Mouse (Mus musculus) spleen, adult 2 months (tissue): ENCODE results near the gene Cdiptos. TPM values are rescaled to one million over a fixed set of nuclear protein-coding genes. Genes with fewer than 3 reads are reported as not detected.

Experiments
- DNase-seq, 2 experiments: peaks; one replicate each; pipeline versions ENCODE4 v3.0.0 to v3.0.0-alpha.2; 2012 to 2021; ENCODE audit warnings: low spot score in 2 of 2, low read depth in 1 of 2
- H3K27ac ChIP-seq: fragments of 200-500 bp; 2 replicates; pipeline ENCODE4 v1.5.1; 2012; ENCODE audit warnings: low read length, inconsistent platforms; ENCODE audit not compliant: insufficient read depth
- H3K27me3 ChIP-seq: fragments of 200-500 bp; 2 replicates; pipeline ENCODE4 v1.6.1; 2012; ENCODE audit warnings: mild to moderate bottlenecking, moderate library complexity, low read length, inconsistent platforms; ENCODE audit not compliant: control insufficient read depth, insufficient read depth
- H3K36me3 ChIP-seq: fragments of 200-500 bp; 2 replicates; pipeline ENCODE4 v1.6.1; 2012; ENCODE audit warnings: mild to moderate bottlenecking, low read length, inconsistent platforms; ENCODE audit not compliant: control insufficient read depth, insufficient read depth
- H3K4me1 ChIP-seq: fragments of 200-500 bp; 2 replicates; pipeline ENCODE4 v1.6.1; 2011; ENCODE audit warnings: inconsistent platforms; ENCODE audit not compliant: control insufficient read depth, insufficient read depth, insufficient read length
- H3K4me3 ChIP-seq: fragments of 200-500 bp; 2 replicates; pipeline ENCODE4 v1.5.1; 2011; ENCODE audit warnings: mild to moderate bottlenecking, inconsistent platforms; ENCODE audit not compliant: insufficient read depth, insufficient read length; ENCODE audit errors: extremely low read depth
- CTCF ChIP-seq: fragments of 200-500 bp; IDR thresholded peaks from 2 replicates; pipeline ENCODE4 v1.5.1; 2011; ENCODE audit warnings: mild to moderate bottlenecking, inconsistent platforms; ENCODE audit not compliant: insufficient read depth, insufficient read length, insufficient replicate concordance; ENCODE audit errors: extremely low read depth
- POLR2A ChIP-seq: fragments of 200-500 bp; IDR thresholded peaks from 2 replicates; pipeline ENCODE4 v1.6.1; 2011; ENCODE audit warnings: low read depth, low read length, inconsistent platforms
- WGBS: fragments of 180-500 bp; shearing (Covaris S2); methylation state at CpG from one replicate; pipeline ENCODE4 v1.1.7; 2018; 5-methylcytosine and 5-hydroxymethylcytosine counted together
- polyA plus RNA-seq: library from polyadenylated mRNA; depleted of rRNA; stranded (reverse); fragments of >200 nt; gene quantifications from 2 replicates; pipeline ENCODE4 v1.2.3, GENCODE M21; 2012; rRNA removed

Cdiptos gene
- polyA plus RNA-seq, 1 experiment = 0.71 TPM

GRCm38 (mm10) chr7:126932652-126933051, 43.2 kb downstream of the Cdiptos start:
- Histone ChIP-seq H3K4me1 (peaks cover 4% of the 10 kb centered on the region; the same call in 1 of the 2 replicates), H3K4me3 (no peak overlapping the region), H3K27me3 (no peaks in the 10 kb centered on the region), H3K36me3 (peaks cover 18% of the 10 kb centered on the region), H3K27ac (no peak overlapping the region)
- DNase-seq = no peak
- TF ChIP-seq CTCF = no peak
- TF ChIP-seq POLR2A = no peak
- 94% methylated on average over 2 of the region's 2 CpGs for WGBS

GRCm38 (mm10) chr7:126929046-126929445, 46.9 kb downstream of the Cdiptos start:
- under 1% methylated on average over 27 of the region's 27 CpGs for WGBS
- no peaks in the 10 kb centered on the region for H3K27me3 ChIP-seq
- peaks cover 10% of the 10 kb centered on the region for H3K36me3 ChIP-seq
- H3K4me1 ChIP-seq = peaks cover 4% of the 10 kb centered on the region; the same call in 1 of the 2 replicates
- no peak for DNase-seq
- no peak overlapping the region for H3K27ac ChIP-seq
- TF ChIP-seq POLR2A (no peak), CTCF (no peak)
- H3K4me3 ChIP-seq = peak overlapping the region; percentile 76

- Histone ChIP-seq H3K4me1 (peaks cover 4% of the 10 kb centered on the region; the same call in 1 of the 2 replicates), H3K36me3 (peaks cover 10% of the 10 kb centered on the region), H3K4me3 (peak within 1 kb of the TSS; percentile 76), H3K27ac (peak within 1 kb of the TSS; percentile 51; the same call in 1 of the 2 replicates), H3K27me3 (no peaks in the 10 kb centered on the region)
- WGBS = 2% methylated on average over 56 of the region's 56 CpGs
- peak; percentile 70 for TF ChIP-seq POLR2A
- TF ChIP-seq CTCF = no peak
- DNase-seq = peak; percentile 81 to 94
Measured at GRCm38 (mm10) chr7:126928384-126929037, 47.4 kb downstream of the Cdiptos start, which contains the start of gene Kctd13. TSS of gene Kctd13 (plus strand) at chr7:126928879.

- DNase-seq = no peak
- H3K27me3 ChIP-seq = no peaks in the 10 kb centered on the region
- TF ChIP-seq CTCF = no peak
- no peak for TF ChIP-seq POLR2A
- no peak overlapping the region for H3K4me3 ChIP-seq
- no peak overlapping the region for H3K27ac ChIP-seq
- peaks cover 4% of the 10 kb centered on the region; the same call in 1 of the 2 replicates for H3K4me1 ChIP-seq
- 50% methylated on average over 3 of the region's 3 CpGs for WGBS
- H3K36me3 ChIP-seq = peaks cover 5% of the 10 kb centered on the region; the same call in 1 of the 2 replicates
Measured at GRCm38 (mm10) chr7:126926299-126926698, 49.6 kb downstream of the Cdiptos start.

GRCm38 (mm10) chr7:126923999-126924398, 51.9 kb downstream of the Cdiptos start:
- H3K27me3 ChIP-seq = no peaks in the 10 kb centered on the region
- H3K36me3 ChIP-seq = no peaks in the 10 kb centered on the region
- no peaks in the 10 kb centered on the region for H3K4me1 ChIP-seq
- no peak overlapping the region for H3K4me3 ChIP-seq
- TF ChIP-seq POLR2A (no peak), CTCF (no peak)
- DNase-seq = no peak
- 78% methylated on average over 5 of the region's 5 CpGs for WGBS
- H3K27ac ChIP-seq = no peak overlapping the region

- 83% methylated on average over 5 of the region's 5 CpGs for WGBS
- no peak within 1 kb of the TSS for H3K27ac ChIP-seq
- TF ChIP-seq CTCF (no peak), POLR2A (no peak)
Measured at GRCm38 (mm10) chr7:126922624-126923060, 53.3 kb downstream of the Cdiptos start, which contains the start of gene Tmem219. TSS of gene Tmem219 (minus strand) at chr7:126922917.

More at GRCm38 (mm10) chr7:126922624-126923060, 53.3 kb downstream of the Cdiptos start, which contains the start of gene Tmem219:
- no peaks in the 10 kb centered on the region for H3K36me3 ChIP-seq
- DNase-seq = no peak
- H3K27me3 ChIP-seq = no peaks in the 10 kb centered on the region
- H3K4me3 ChIP-seq = no peak within 1 kb of the TSS
- no peaks in the 10 kb centered on the region for H3K4me1 ChIP-seq

Other genes starting within 250 kb of the Cdiptos start
- gene Mapk3, start 216.5 kb downstream of the Cdiptos start, polyA plus RNA-seq = 97.0 and 108 TPM in 2 replicates
- gene Gdpd3, start 209.8 kb downstream of the Cdiptos start, polyA plus RNA-seq = 7.7 and 62.7 TPM in 2 replicates
- 393 and 605 TPM in 2 replicates for gene Ypel3, start 199.1 kb downstream of the Cdiptos start, polyA plus RNA-seq
- gene Tbx6, start 194.6 kb downstream of the Cdiptos start, polyA plus RNA-seq = 16.6 and 17.9 TPM in 2 replicates
- 175 and 184 TPM in 2 replicates for gene Ppp4c, start 183.6 kb downstream of the Cdiptos start, polyA plus RNA-seq
- 0.30 and 0.62 TPM in 2 replicates for gene Fam57b, start 178.4 kb downstream of the Cdiptos start, polyA plus RNA-seq
- not detected in 2 replicates for gene 4930451I11Rik, start 144.5 kb downstream of the Cdiptos start, polyA plus RNA-seq
- gene Doc2a, start 128.7 kb downstream of the Cdiptos start, polyA plus RNA-seq = not detected in 2 replicates
- gene Hirip3, start 114.1 kb downstream of the Cdiptos start, polyA plus RNA-seq = 7.4 and 8.6 TPM in 2 replicates
- 40.1 and 56.0 TPM in 2 replicates for gene Ino80e, start 113.7 kb downstream of the Cdiptos start, polyA plus RNA-seq
- 97.0 and 109 TPM in 2 replicates for gene Taok2, start 91.4 kb downstream of the Cdiptos start, polyA plus RNA-seq
- gene Tmem219, start 53.2 kb downstream of the Cdiptos start, polyA plus RNA-seq = 81.7 and 94.0 TPM in 2 replicates
- gene Kctd13, start 47.2 kb downstream of the Cdiptos start, polyA plus RNA-seq = 21.5 and 29.9 TPM in 2 replicates
- gene Asphd1, start 26.5 kb downstream of the Cdiptos start, polyA plus RNA-seq = not detected in 2 replicates
- 2.4 and 2.9 TPM in 2 replicates for gene Sez6l2, start 25.5 kb downstream of the Cdiptos start, polyA plus RNA-seq
- 154 and 201 TPM in 2 replicates for gene Cdipt, start 184 bp downstream of the Cdiptos start, polyA plus RNA-seq
- 63.3 and 80.9 TPM in 2 replicates for gene Mvp, start 38.5 kb upstream of the Cdiptos start, polyA plus RNA-seq
- gene Pagr1b, start 40.4 kb upstream of the Cdiptos start, polyA plus RNA-seq = 0.48 and 2.5 TPM in 2 replicates
- gene Pagr1a, start 41.3 kb upstream of the Cdiptos start, polyA plus RNA-seq = 3.1 and 3.3 TPM in 2 replicates
- gene Gm42742, start 45.0 kb upstream of the Cdiptos start, polyA plus RNA-seq = 27.8 and 31.8 TPM in 2 replicates
- 5.8 and 6.5 TPM in 2 replicates for gene Prrt2, start 45.1 kb upstream of the Cdiptos start, polyA plus RNA-seq
- gene Maz, start 50.9 kb upstream of the Cdiptos start, polyA plus RNA-seq = 215 and 345 TPM in 2 replicates
- 6.3 and 8.2 TPM in 2 replicates for gene Kif22, start 66.4 kb upstream of the Cdiptos start, polyA plus RNA-seq
- 1,018 and 1,065 TPM in 2 replicates for gene Zg16, start 111.2 kb upstream of the Cdiptos start, polyA plus RNA-seq
- gene AI467606, start 115.3 kb upstream of the Cdiptos start, polyA plus RNA-seq = 135 and 221 TPM in 2 replicates
- gene Qprt, start 146.1 kb upstream of the Cdiptos start, polyA plus RNA-seq = 5.5 and 5.8 TPM in 2 replicates
- gene Spn, start 161.7 kb upstream of the Cdiptos start, polyA plus RNA-seq = 54.6 and 56.6 TPM in 2 replicates
- gene Cd2bp2, start 220.0 kb upstream of the Cdiptos start, polyA plus RNA-seq = 22.7 and 26.4 TPM in 2 replicates
- 33.0 and 34.3 TPM in 2 replicates for gene Tbc1d10b, start 232.4 kb upstream of the Cdiptos start, polyA plus RNA-seq
- gene Mylpf, start 232.8 kb upstream of the Cdiptos start, polyA plus RNA-seq = 1.2 and 5.2 TPM in 2 replicates